Mouse (Mus musculus) liver, adult 2 months (tissue): ENCODE measurements around the gene Tekt3.

ENCODE experiments used
- CTCF ChIP-seq: fragments of 200-500 bp; IDR thresholded peaks from 2 replicates; pipeline ENCODE4 v1.5.1; 2011; ENCODE audit warnings: low read depth, low read length, control low read depth
- POLR2A ChIP-seq: fragments of 200-500 bp; IDR thresholded peaks from 2 replicates; pipeline ENCODE4 v1.6.1; 2011; ENCODE audit warnings: low read length, control low read depth; ENCODE audit not compliant: insufficient read depth; ENCODE audit errors: extremely low read depth

GRCm38 (mm10) chr11:63129375-63129774 is 67.9 kb downstream of the Tekt3 start:
- no peak for TF ChIP-seq CTCF
- TF ChIP-seq POLR2A: no peak
